Mouse (Mus musculus): Measurements from ENCODE around the gene Syt1. TPM values are rescaled to one million over a fixed set of nuclear protein-coding genes. Genes with fewer than 3 reads are reported as not detected.
A peak's percentile ranks its signal among the peaks of the same experiment; 100 is the strongest.

The Syt1 gene
- total RNA-seq (2015) (not detected in 2 replicates), total RNA-seq (2017) (not detected in 2 replicates)

DNA sequence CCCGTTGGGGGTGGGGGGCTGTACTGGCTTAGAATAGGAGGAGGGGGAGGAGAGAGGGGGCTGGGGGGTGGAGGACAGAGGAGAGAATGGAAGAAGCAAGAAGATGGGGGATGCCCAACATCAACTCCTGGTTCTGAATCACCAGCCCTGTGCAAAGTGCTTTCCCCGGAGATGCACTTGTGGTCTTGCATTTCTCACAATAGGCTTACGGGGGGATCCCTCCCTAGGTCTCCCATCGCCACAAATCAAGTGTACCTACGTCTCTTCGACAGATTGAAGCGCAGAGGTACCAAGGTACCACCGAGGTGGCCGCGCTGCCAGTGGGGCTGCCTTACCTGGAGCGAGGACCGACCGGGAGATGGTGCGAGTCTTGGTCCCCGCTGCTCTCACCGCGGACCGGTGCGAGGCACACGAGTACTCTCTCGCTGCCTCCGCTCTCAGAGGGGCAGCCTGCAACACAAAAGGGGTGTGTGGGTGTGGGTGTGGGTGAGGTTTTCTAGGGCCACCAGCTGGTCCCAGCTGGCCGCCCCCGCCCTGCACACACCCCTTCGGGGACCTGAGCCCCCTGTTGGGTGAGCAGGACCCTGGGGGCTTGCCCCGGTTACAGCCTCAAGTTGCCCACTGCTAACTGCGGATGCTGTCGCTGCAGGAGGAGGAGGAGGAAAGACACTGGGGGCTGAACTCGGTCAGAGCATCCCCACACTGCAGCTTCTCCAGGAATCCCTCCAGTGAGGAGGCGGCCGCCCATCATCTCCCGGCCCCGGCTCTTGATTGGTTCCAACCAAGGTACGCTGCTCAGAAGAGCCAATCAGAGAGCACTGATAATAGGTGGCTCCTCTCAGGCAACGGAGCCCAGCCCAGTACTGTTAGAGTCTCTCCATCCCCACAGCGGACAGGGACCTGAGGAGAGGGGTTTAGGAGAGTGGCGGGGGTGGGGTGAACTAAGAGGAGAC lies at the start of gene Syt1:
Syt1 (minus strand) TSS at position 742 of the 953 bp plus-strand sequence.
- peak; percentile 15; the same call in 1 of the 2 replicates for ATAC-seq (ENCODE audit: poor library complexity, severe bottlenecking)

DNA sequence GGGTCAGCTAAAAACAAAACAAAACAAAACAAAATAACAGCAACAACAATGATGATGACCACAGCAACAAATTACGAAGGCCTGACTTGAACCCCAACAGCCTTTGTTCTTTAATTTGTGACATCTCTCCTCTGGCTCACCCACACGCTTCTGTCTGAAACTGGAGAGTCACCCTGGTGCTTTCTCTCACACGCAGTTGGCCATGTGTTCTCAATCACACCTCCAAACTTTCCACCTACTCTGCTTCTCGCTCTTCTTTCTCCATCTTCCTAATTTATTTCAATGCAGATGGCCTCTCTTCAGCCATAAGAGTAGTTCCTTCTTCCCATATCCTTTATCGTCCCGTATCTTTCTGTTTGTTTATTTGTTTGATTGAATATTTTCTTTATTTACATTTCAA lies 45.7 kb upstream of the Syt1 start:
- ATAC-seq (ENCODE audit: poor library complexity, severe bottlenecking): no peak

DNA sequence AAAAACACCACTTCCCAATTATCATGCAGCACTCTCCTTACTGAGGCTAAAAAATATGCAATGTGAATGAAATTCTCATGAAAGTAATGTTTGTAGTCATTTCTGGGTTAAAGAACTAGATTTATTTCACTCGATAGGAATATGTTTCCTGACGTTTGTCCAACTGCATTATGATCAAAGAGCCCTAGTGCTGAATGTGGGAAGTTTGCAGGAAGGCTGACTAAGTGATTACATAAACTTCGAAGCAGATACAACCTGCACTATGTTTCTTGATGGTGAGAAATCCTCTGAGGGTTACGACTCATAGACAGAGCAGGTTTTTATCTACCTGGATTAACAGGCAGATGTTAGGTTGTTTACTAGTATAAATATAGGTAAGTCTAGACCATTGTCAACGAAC lies 36.8 kb upstream of the Syt1 start:
- no peak for ATAC-seq (ENCODE audit: poor library complexity, severe bottlenecking)

DNA sequence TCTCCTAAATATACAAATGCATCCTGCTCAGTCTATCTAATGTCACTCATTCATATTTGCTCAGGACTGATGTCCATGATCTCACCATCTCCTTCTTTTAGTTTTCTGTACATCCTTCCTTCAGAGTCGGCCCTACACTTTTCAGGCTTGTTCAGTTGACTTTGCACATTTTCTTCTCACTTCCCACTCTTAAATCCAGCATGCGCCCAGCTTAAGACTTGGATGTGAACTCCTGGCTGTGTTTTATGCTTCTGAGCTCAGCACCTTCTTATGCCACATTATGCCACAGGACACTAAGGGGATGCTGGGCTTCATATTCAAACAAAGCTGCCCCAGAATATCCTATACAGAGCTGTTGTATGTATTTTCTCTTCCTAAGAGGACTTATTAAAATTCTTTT lies 36.2 kb upstream of the Syt1 start:
- no peak for ATAC-seq (ENCODE audit: poor library complexity, severe bottlenecking)

DNA sequence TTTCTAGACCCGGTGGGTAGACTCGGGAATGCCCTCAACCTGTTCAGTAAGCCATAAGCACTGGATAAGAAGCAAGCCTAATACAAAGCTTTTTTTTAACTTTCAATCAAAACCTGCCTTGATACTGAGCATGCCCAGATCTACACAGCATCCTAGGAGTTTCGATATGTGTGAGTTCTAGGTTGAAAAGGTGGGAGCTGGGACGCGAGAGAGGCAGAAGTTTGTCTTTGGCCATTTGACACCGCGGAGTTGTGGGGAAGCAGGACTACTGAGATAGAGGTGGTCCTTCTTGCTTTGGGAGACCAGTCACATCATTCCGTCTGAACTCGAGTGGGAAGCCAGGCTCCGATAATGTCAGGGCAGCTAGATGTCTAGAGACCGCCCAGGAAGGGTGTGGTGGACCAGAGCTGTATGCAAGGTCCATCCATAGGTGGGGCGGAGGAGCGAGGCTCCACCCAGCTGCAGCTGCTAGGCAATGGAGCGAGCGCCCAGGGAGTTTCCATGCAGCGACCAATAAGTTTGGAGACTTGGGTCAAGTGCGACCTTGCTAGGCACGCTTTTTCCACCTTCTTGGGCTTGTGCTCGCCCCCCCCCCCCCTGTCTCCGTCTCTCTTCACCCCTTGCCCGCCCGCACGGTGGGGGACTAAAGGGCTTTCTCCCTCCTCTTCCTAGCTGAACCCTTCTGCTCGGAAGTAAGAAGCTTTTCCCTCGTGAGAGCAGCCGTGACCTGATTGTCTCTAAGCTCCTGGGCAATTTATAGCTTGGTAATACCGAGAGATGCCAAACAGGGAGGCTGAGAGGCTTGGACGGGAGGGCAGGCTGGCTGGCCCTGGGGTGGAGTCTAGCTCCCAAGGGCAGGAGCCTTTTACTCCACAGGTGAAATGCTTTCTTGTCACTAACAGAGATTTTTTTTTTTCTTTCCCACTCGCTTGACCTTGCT lies 714 bp upstream of the Syt1 start:
- ATAC-seq (ENCODE audit: poor library complexity, severe bottlenecking): no peak

DNA sequence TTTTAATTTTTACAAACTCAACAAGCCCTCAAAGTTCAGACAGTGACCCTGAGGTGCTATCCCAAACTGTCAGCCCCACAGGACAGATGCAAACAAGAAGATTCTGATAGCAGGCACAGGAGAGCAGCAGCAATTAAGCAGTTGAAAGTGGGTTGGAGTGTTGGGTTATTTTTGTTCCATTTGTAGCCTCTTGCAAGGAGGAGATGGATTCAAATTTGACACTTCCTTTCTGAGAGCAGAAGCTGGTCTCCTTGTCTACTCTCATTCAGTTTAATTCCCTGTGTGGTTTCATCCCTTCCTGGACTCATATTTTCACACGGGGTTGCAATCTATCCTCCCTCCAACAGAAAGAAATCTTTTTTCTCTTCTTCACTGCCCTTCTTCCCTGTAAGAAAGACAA lies 951 bp downstream of the Syt1 start:
- no peak for ATAC-seq (ENCODE audit: poor library complexity, severe bottlenecking)

DNA sequence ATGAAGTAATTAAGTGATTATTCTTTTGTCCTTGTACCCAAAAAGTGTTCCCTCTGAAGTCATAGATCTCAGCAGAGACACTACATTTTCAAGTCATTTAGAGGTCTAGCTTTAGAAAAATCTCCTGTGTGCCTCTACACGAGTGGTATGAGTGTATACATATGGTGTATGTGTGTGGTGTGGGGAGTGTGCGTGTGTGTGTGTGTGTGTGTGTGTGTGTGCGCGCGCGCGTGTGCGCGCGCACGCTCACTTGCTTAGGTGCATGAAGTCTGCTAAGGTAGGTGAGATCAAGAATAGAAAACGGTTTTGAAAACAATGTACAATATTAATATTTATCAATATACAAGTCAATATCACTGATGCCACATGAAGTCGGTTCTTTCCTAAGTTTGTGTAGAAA lies 2.3 kb downstream of the Syt1 start:
- no peak for ATAC-seq (ENCODE audit: poor library complexity, severe bottlenecking)

DNA sequence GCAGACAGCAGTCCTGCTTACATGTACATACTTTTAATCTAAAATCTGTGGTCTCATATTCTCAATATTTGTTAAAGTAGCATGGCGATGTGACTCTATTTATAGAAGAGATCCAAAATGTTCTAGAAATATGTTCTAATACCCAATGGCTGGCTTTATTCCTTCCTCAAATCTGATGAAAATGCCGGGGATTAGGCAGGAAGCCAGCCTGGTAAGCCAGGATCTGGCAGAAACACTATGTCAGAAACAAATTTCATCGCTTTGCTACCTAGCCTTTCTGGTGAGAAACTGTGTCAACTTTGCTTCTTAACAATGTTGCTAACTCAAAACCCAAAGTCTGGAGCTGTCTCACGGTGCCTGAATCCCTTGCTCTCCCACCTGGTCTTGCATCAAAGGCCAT lies 7.3 kb downstream of the Syt1 start:
- ATAC-seq (ENCODE audit: poor library complexity, severe bottlenecking): no peak

DNA sequence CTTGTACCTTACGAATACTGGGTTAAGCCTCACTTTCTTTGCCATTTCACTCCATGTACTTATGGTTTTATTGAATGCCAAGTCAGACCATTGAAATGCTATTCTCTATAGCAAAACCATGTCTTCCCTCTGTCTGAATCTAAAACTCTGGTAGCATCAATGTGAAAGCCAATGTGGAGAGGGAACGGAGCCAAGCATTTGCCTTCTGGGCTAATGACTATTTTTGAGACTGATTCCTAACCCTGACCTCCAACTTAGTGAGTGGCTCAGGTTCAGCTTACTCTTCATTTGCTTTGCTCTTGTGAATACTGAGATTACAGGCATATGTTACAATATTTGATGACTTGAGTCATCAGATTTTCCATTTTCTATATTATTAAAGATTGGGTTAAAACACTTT lies 23.5 kb downstream of the Syt1 start:
- no peak for ATAC-seq (ENCODE audit: poor library complexity, severe bottlenecking)

DNA sequence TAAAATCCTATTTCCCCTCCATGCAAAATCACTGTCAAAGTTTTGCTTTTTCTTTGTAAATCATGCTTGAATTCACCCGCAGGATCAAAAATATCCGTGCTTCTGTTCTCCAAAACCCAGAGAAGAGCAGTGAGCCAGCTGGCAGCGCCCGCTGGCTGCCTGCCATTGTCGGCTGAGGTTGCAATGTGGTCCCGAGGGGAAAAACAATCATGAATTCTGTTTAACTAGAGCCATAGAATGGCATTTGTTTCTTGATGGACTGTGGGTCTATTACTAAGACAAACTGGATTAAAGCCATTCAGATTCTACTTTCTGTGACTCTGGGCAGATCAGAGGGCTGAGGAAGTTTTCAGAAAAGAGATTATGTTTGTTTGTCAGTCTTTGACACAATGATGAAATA lies 31.1 kb downstream of the Syt1 start:
- ATAC-seq (ENCODE audit: poor library complexity, severe bottlenecking): no peak

DNA sequence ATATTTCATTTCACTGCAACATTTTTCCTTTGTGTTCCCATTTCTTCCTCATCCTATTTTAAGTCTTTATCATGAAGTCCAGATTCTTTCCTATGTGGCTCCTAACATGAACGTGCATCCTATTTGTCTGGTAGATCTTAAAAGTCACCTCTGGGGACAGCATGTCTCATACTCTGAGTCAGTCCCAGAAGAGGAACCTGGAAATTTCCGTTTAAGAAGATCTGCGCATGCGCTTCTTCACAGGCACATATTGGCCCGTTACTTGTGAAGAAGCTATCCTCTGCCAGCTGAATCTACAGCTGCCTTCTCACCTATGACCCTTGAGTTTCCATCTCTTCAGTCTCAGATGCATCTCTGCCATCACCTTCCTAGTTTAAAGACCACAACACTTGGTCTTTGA lies 55.8 kb downstream of the Syt1 start:
- no peak for ATAC-seq (ENCODE audit: poor library complexity, severe bottlenecking)

DNA sequence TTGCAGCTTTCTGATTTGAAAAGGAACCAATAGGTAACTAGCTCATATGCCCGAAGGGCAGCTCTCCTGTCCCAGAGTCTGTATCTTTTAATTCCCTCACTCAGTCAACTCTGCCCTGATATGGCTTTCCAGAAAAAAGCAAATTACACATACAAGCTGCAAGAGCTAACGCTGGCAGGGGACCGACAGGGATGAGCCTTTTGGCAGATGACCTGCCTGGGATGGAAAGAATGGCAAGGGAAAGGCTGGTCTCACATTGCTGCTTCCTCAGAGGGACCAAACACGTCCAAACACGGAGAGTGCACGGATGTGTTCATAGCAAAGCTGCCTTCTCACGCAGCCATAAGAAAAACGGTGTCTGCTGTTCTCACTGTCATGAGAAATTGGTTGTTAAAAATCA lies 58.6 kb downstream of the Syt1 start:
- ATAC-seq (ENCODE audit: poor library complexity, severe bottlenecking): no peak

DNA sequence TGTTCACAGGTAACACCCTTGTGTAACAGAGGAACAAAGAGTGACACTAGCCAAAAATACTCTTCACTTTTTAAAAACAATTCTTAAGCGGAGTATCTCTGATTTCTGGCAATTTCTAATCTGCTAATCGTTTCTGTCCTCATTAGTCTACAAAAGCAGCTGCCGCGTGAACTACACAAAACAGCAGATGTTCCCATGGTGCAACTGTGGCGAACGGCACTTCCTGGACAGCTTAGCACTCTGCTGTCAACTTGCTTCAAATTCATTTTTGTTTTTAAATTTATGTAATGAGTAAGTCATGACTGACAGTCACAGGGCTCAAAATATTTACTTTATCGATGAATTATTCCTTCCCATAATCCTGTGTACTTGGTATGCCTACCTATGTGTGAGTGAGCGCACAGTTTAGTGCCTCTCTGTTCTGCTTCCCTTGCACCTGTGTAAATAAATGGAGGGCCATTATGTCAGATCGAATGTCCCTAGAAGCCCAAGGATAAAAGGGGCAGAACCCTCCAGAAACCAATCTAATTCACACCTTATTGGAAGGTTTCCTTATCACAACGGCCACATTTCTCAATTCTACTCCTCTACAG lies 73.8 kb downstream of the Syt1 start:
- ATAC-seq (ENCODE audit: poor library complexity, severe bottlenecking): no peak

DNA sequence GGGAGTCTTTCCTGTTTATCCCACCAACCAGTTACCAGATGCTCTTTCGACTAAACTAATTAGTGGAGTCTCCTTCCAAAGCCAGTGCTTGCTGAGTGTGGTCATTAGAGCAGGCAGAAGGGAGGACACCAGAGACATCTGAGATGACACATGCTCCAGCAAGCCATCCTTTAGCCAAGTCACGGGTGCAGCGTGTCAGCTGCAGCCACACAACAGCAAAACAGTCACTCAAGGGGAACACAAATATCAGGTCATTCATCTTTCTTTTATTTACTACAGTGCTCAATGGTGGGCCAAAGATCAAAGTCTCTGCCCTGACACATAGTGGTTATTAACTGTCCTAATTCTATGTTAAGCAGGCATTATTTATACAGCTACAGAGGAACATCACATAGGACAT lies 80.5 kb downstream of the Syt1 start:
- ATAC-seq (ENCODE audit: poor library complexity, severe bottlenecking): no peak

DNA sequence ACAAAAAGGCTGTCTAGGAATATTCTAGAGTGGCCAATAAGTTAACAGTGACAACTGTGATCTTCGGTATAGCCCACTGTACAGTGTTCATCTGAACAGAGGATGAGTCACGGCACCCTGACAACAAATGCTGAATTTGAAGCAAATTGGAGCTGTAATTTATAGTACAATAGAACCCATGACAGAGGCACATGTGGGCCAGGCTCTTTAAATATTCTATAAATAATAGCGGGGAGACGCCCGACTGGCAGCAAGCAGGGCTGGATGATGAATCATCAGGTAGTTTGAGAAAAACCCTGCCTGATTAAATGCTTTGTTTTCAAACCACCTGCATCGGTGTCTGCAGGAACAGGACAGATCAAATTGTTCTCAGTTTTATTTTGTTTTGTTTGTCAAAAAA lies 81.1 kb downstream of the Syt1 start:
- no peak for ATAC-seq (ENCODE audit: poor library complexity, severe bottlenecking)

DNA sequence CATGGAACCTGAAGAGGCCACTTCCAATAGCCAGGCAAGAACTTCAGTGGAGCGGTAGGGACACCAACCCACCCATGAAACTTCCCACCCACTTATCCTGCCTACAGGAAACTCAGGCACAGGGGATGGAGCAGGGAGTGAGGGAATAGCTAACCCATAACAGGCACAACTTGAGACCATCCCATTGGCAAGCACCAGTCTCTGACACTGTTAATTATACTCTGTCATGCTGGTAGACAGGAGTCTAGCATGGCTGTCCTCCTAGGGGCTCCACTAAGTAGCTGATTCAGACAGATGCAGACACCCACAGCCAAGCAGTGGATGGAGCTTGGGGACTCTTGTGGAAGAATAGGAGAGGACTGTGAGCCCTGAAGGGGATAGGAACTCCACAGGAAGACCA lies 105.5 kb downstream of the Syt1 start:
- ATAC-seq (ENCODE audit: poor library complexity, severe bottlenecking): no peak

DNA sequence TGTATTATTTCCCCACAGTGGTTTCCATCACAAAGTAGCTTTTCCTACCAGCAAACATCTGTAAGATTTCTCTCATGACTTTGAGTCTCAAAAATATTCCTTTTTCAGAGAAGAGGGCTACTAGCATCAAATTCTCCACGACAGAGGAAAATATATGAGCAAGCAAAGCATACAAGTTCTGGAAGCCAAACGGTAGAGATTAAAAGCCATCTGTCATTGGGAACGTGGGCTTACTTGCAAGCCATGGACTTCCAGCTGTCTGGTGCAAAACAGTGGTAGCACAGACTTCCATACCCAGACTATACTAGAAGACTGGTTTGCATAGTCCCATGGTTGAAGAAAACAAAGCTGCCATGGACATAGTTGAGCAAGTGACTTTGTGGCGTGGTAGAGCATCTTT lies 106.4 kb downstream of the Syt1 start:
- ATAC-seq (ENCODE audit: poor library complexity, severe bottlenecking): no peak

DNA sequence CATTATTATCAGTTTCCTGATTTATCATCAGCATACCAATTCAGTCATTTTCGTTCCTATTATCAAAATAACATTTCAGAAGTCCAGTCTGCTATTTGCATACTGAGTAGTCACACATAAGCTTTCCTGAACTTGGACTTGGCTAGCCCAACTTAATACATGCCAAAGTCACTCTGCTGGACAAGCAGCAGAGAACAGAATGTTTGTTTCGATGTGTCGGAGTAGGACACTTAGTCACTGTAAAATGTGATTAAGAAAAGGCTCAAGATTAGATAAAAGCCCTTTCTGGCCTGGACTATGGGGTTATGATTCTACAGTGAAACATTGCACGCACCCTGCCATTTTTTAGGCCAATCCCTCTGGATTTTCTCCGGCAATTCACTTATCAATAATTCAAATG lies 114.3 kb downstream of the Syt1 start:
- ATAC-seq (ENCODE audit: poor library complexity, severe bottlenecking): no peak

DNA sequence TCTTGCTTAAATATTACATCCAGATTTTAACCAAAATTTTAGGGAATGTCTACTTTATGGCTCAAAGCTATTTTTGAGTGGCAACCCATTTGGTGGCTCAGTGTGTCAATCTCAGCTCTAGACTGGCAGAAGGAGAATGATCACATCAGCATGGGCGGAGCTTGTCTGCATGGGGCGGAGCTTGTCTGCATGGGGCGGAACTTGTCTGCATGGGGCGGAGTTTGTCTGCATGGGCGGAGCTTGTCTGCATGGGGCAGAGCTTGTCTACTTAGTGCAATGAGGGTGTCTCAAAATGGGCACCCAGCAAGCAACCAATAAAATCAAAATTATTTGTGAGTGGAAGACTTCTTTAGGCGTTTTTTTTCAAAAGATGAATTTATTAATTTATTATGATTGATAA lies 117.5 kb downstream of the Syt1 start:
- ATAC-seq (ENCODE audit: poor library complexity, severe bottlenecking): no peak

DNA sequence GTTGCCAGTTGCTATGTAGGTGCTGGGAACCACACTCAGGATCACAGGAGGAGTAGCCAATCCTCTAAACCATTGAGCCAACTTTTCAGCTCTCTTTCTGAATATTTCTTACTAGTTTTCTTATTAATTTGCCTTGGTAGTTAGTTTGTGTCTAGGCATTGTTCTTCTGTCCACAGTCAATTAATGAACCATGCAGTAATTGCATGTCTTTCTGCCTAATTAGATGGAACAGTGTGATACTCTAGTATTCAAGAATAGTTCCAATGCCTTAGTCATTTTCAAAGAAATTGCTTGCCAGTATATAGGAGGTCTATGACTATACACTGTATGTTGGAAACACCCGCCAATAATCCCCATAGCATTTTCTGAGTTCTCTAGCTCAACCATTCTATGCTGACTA lies 118.3 kb downstream of the Syt1 start:
- ATAC-seq (ENCODE audit: poor library complexity, severe bottlenecking): no peak

DNA sequence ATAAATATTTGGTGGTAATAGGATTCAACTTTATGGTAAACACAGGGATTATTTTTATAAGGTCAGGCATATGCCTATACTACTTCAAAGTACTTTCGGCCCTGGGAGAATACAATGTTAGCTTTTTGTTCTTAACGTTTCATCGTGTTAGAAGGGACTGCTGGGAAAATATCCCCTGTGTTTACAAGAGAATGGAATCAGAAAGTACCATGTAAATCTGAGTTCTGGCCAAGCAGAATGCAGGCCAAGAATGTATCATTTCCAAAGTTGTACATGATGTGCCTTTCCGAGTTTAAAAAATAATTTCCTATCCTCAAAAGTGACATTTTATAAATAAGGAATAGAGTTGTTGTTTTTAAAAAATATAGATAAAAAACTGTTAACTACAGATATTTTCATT lies 121.7 kb downstream of the Syt1 start:
- no peak for ATAC-seq (ENCODE audit: poor library complexity, severe bottlenecking)

Data from megakaryocyte, adult 5-6 weeks (primary cell).